Mouse (Mus musculus): ENCODE measurements around the gene Hcn1.

Hcn1 gene

GRCm38 (mm10) chr13:117602181-117602580, at the start of gene Hcn1:
Gene Hcn1 (plus strand): TSS chr13:117602320.
- in situ Hi-C loops (cut with MboI, MseI), result no loop called here

DNA sequence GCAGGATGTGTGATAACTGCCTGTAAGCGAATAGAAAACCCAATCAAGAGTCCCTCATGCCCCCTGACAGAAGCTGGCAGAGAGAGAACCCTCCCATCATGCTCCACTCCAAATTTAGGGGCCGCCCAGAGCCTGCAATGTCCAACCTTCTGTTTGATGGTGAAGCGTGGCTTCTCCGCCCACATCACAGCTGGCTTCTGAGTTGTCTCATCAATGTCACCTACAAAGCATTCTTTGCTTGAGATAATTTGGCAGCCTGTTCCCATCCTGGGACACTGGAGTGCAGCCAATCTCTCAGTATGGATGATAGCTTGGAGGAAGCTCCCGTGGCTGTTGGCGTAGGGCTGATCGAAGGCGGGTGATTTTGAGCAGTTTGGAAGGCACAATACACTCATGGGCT, 34.9 kb upstream of the Hcn1 start:
- in situ Hi-C loops (cut with MboI, MseI), result no loop called here

- in situ Hi-C loops (cut with MboI, MseI), result no loop called here
Observed at GRCm38 (mm10) chr13:117571747-117572146, 30.4 kb upstream of the Hcn1 start.

GRCm38 (mm10) chr13:117594494-117595182, 7.5 kb upstream of the Hcn1 start:
- in situ Hi-C loops (cut with MboI, MseI), result no loop called here

DNA sequence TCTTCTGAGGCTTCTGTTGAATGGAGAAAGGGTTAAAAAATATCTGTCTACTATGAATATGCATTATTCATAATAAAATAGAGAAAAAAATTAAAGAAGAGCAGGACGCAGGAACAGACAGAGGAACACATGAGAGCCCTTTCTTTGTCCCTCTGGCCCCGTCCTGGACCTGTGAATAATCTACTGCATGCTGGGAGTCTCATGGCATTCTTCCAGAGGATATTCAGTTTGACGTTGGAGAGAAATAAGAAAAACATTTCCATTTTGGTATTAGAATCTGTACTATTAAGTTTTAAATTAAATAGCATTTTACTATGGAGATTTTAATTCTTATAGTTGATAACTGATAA, 7.0 kb upstream of the Hcn1 start:
- in situ Hi-C loops (cut with MboI, MseI), result no loop called here

GRCm38 (mm10) chr13:117601331-117601965, 672 bp upstream of the Hcn1 start:
- in situ Hi-C loops (cut with MboI, MseI), result no loop called here

- in situ Hi-C loops (cut with MboI, MseI), result no loop called here
Observed at GRCm38 (mm10) chr13:117602617-117603358, 668 bp downstream of the Hcn1 start.

DNA sequence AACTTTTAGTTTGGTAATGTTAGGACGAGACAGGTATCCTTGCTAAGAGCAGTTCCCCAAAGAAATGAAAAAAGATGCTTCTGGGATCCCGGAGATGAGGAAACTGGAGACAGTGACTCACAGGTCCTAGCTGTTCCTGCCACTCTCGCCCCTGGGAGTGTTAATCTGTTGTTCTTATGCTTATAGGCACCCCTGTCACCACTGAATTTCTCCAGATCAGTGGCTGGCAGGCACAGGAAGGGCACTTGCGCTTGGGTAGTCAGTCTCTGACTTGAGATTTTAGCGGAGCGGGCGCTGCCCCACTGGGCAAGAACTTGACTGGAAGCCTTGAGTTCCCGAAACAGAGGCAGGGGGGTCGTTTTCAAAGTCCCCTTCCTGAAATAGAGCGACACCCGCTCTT, 1.3 kb downstream of the Hcn1 start:
- in situ Hi-C loops (cut with MboI, MseI), result no loop called here

DNA sequence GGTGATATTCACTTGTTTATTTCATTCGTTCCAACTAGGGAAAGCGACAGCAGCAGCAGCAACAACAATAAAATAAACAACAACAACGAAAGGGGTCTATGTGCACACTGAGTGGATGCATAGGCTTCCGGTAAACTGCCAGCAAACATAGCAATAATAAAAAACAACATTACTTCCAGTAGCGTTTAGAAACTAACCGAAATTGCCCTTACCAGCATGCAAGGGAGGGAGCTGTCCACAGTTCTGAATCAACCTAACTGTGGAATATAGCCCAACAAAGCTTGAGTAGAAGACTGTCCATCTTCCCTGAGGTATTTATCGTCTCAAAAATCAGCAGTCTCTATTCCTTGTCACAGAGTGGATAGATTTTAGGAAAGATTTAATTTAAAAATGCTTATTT, 2.0 kb downstream of the Hcn1 start:
- in situ Hi-C loops (cut with MboI, MseI), result no loop called here

GRCm38 (mm10) chr13:117604971-117605750, 3.0 kb downstream of the Hcn1 start:
- in situ Hi-C loops (cut with MboI, MseI), result no loop called here

DNA sequence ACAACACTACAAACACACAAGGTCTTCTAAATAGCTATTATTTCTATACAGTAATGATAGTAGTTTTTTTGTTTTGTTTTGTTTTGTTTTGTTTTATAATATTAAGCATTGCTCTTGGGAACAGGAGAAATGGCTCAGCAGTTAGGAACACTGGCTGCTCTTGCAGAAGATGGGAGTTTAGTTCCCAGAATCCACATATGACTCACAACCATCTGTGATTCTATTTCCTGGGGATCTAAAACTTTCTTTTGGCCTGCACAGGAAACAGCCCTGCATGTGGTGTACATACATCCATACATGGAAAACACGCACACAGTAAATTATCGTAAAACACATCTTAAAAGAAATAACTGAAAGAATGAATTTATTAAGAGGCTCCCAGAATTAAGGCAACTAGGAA, 9.8 kb downstream of the Hcn1 start:
- in situ Hi-C loops (cut with MboI, MseI), result no loop called here

DNA sequence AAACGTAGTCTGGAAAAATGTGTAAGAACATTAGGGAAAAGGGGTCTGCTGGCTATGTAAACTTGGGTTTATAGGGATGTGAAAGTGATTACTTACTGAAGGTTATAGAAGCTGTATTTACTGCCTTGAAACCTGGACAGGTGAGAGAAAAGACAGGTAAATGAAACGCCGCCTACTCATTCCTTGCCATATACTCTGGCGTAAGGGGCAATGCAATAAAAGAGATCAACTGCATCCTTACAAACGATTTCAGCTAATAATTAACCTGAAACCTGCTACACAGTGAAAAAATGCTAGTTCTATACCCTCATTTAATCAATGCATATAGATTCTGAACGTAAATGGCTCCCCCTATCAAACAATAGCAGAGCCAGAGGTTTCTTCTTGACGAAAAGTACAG, 17.4 kb downstream of the Hcn1 start:
- in situ Hi-C loops (cut with MboI, MseI), result no loop called here

- in situ Hi-C loops (cut with MboI, MseI), result no loop called here
Observed at GRCm38 (mm10) chr13:117657501-117657900, 55.4 kb downstream of the Hcn1 start.

DNA sequence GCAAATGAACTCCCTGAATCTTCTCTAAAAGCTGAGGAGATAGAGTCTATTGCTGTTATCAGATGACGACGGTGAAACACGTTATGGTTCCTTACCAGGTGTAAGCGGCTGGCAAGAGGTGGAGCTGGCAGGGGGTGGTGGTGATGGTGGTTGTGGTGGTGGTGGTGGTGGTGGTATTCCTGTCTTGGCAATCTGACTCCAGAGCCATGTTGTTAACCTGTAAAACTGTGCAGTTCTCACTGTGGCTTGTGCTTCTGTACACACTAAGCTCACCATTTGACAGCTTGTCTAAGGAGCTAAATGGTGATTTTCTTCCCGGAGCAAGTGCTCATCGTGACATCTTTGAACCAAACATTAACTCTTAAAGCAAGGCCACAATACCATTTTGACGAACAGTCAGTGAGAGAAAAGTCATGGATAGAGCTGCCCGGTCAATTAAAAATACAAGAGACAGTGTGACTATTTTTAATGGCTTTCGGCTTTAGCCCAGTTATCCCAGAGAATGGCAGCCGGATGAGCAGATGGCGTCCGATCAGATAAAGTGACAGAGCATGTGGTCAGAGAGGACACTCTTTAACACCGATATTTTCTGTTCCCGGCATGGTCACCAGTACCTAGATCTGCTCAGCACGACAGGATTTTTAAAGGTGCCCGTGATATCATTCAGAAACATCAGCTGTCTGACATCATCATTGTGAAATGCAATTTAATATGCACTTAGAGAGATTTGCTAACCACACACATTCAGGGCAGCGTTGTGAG, 56.5 kb downstream of the Hcn1 start:
- in situ Hi-C loops (cut with MboI, MseI), result no loop called here

DNA sequence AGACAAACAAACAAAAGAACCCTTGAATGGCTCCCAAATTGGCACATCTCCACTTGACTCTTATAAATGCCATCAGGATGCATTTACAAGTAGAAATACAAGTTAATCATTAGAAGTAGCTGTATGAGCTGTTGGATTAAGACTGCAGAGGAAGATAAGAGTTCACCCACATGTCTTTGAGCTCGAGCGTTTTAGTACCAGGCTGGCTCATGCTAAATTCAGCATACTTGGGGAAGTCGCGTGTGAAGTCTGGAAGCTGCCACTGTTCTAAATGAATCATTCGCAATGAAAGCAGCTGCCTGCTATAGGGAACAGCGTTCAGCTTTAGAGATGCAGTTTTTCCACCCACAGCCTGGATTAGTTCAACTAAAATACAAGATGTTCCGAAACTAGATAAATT, 57.4 kb downstream of the Hcn1 start:
- in situ Hi-C loops (cut with MboI, MseI), result no loop called here

- in situ Hi-C loops (cut with MboI, MseI), result no loop called here
Observed at GRCm38 (mm10) chr13:117662661-117663060, 60.5 kb downstream of the Hcn1 start.

DNA sequence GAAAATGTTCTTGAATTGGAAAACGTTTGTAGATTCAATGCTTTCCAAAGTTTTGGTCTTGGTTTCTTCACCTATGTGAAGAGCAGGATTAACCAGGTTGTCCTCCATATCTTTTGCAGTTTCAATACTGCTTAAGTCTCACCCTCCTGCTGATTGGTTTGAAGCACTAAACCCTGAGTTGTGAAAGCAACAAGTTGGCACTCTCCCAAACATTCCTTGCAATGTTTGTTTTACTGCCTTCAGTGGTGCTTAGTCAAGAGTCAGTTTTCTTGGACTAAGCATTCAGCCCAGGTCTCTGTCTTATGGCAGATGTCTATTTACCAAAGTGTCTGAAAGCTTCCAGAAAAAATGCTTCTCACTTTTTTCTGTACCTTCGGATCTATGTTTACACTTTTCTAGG, 67.2 kb downstream of the Hcn1 start:
- in situ Hi-C loops (cut with MboI, MseI), result no loop called here

- in situ Hi-C loops (cut with MboI, MseI), result no loop called here
Observed at GRCm38 (mm10) chr13:117671851-117672250, 69.7 kb downstream of the Hcn1 start.

DNA sequence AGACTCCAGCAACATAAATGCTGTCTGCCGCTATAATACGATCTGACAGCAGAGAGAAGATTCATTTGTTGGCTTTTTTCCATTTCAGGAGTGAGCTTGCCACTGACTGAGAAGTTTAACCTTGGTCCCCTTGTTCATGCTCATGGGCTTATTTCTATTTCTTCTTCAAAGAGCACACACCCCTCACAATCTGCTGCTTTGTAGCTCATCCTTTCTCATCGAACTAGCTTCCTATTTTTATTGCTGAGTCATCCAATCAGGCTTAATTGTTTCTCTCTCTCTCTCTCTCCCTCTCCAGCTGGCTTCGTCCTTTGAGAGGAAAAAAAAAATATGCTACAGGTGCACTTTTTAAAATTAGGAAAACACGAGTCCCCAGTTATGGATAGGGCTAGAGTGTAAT, 74.3 kb downstream of the Hcn1 start:
- in situ Hi-C loops (cut with MboI, MseI), result no loop called here

DNA sequence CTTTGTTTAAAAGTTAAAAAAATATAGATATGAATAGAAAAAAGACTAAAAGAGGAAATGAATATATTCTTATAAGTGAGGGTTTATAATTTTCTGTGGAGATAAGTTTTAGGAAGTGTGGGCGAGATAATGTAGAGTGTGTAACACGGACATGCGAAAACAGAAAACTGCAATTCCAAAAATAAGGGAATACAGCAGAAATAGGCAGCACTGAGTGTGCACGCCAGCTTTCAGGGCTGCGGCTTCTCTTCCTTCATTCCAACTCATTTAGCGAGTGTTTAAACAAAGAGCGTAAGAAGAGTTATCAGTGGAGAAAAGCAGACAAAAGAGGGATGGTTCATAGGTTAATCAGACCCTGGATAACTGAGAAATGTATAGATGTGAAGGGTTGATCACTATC, 85.5 kb downstream of the Hcn1 start:
- in situ Hi-C loops (cut with MboI, MseI), result loop anchor here (10.0 kb wide), 1 partner anchor 1293 kb away; no protein-coding TSS in a partner anchor

GRCm38 (mm10) chr13:117694729-117695332, 92.7 kb downstream of the Hcn1 start:
- in situ Hi-C loops (cut with MboI, MseI), result no loop called here

All from T-helper 2 cell (primary cell).